Mouse (Mus musculus) adrenal gland, adult 8-10 months (tissue): ENCODE data around the gene Pikfyve. TPM values are rescaled to one million over a fixed set of nuclear protein-coding genes. Genes with fewer than 3 reads are reported as not detected.

Experiments
- DNase-seq: peaks from one replicate; pipeline ENCODE4 v3.0.0; 2022
- total RNA-seq, 4 experiments: library from RNA; stranded (reverse); gene quantifications; 2 replicates each; pipeline ENCODE4 v1.2.4; 2022

The Pikfyve gene
- total RNA-seq, 4 experiments from 2014 or later, result 36.5 to 49.2 (median 40.3) TPM

DNA sequence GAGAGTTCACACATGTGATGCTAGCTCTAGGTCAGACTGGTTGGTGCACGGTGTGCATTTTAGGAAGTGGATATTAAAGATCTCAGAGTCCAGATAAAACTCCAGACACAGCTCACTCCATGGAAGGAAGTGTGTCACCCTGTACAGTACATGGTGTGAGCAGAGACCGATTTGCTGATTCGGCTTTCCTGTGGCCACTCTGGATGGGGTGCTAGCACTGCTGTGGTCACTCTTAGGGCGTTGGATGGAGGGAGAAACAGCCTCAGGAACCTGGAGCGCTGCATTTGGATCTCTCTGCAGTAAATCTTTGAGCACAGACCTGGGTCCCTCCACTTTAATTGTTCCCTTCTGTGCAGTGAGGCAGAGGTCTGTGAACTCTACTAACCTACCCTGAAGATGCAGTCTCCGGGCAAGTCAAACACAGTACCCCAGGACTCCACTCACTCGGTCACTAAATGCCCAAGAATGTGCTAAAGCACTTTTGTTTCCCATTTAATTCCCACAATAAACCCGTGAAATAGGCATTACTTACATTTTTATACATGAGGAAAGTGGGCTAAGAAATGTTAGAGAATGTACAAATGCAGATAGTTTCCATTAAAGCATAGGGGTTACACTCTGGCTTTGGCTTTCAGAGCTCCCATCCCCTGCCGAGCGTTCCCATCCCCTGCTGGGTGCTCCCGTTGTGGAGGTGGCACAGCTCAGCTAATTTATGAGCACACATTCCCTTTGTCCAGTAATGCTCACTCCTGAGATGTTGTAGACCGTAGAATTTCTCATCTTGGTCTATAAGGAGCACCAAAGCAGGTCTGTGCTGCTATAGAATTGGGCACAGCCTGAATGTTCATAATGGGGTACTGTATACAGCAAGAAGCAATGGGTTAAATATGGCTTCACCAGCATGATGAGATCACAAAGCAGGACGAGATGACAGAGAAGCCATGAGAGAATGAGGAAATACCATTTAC is 127.9 kb downstream of the Pikfyve start:
- DNase-seq, result no peak

- no peak for DNase-seq
Observed at GRCm38 (mm10) chr1:65315022-65315407, 128.5 kb downstream of the Pikfyve start.

Other genes with a start within 250 kb of the Pikfyve start
- 10 to 100 TPM; 21.0 to 40.6 (median 31.8) TPM for gene Plekhm3, start 229.9 kb upstream of the Pikfyve start, total RNA-seq
- 1,000 to 10,000 TPM; 1,428 to 2,043 (median 1,710) TPM for gene Akr1cl, start 153.9 kb upstream of the Pikfyve start, total RNA-seq
- under 1 TPM in 3 of 4 experiments, not detected in 1; 0.38 to 0.62 (median 0.49) TPM for gene Cryge, start 135.5 kb upstream of the Pikfyve start, total RNA-seq
- under 1 TPM in 1 of 4 experiments, not detected in 3; 0.44 TPM for gene Crygd, start 123.2 kb upstream of the Pikfyve start, total RNA-seq
- gene Crygc, start 113.0 kb upstream of the Pikfyve start, total RNA-seq, result not detected
- not detected for gene Crygb, start 104.4 kb upstream of the Pikfyve start, total RNA-seq
- gene Cryga, start 83.3 kb upstream of the Pikfyve start, total RNA-seq, result not detected
- gene Gm28845, start 67.1 kb upstream of the Pikfyve start, total RNA-seq, result not detected
- 1 to 10 TPM in 2 of 4 experiments, not detected in 2; 3.1 to 3.4 TPM for gene D630023F18Rik, start 63.5 kb upstream of the Pikfyve start, total RNA-seq
- 100 to 1,000 TPM; 588 to 738 (median 679) TPM for gene Idh1, start 183 bp upstream of the Pikfyve start, total RNA-seq
- not detected for gene Pth2r, start 95.4 kb downstream of the Pikfyve start, total RNA-seq